Mouse (Mus musculus): ENCODE measurements around the gene 4930519P11Rik. TPM values are rescaled to one million over a fixed set of nuclear protein-coding genes. Genes with fewer than 3 reads are reported as not detected.

Gene 4930519P11Rik
- polyA plus RNA-seq, 1 experiment, result not detected

GRCm38 (mm10) chr2:154565562-154565961 lies 47.7 kb downstream of the 4930519P11Rik start:
- DNase-seq (ENCODE audit: low read depth, low spot score), result no peak
- WGBS, result 92% methylated on average over 3 of the region's 3 CpGs

- no peak for DNase-seq (ENCODE audit: low read depth, low spot score)
- WGBS, result 88% methylated on average over 22 of the region's 22 CpGs
Measured at GRCm38 (mm10) chr2:154563612-154564170, 49.5 kb downstream of the 4930519P11Rik start.

Other genes with a start within 250 kb of the 4930519P11Rik start
- gene Cdk5rap1, start 240.4 kb downstream of the 4930519P11Rik start, polyA plus RNA-seq (2012; rRNA removed), result 10.7 and 12.1 TPM in 2 replicates
- 9.9 and 13.8 TPM in 2 replicates for gene Snta1, start 205.3 kb downstream of the 4930519P11Rik start, polyA plus RNA-seq (2012; rRNA removed)
- 5.9 and 11.6 TPM in 2 replicates for gene Cbfa2t2, start 177.0 kb downstream of the 4930519P11Rik start, polyA plus RNA-seq (2012; rRNA removed)
- gene 1700003F12Rik, start 66.4 kb downstream of the 4930519P11Rik start, polyA plus RNA-seq (2012; rRNA removed), result not detected in 2 replicates
- gene Actl10, start 61.7 kb downstream of the 4930519P11Rik start, polyA plus RNA-seq (2012; rRNA removed), result not detected in 2 replicates
- 0.64 and 0.83 TPM in 2 replicates for gene Necab3, start 54.5 kb downstream of the 4930519P11Rik start, polyA plus RNA-seq (2012; rRNA removed)
- gene E2f1, start 43.5 kb downstream of the 4930519P11Rik start, polyA plus RNA-seq (2012; rRNA removed), result 9.2 and 9.5 TPM in 2 replicates
- 22.7 and 26.2 TPM in 2 replicates for gene Pxmp4, start 9.7 kb downstream of the 4930519P11Rik start, polyA plus RNA-seq (2012; rRNA removed)
- 3.2 and 4.4 TPM in 2 replicates for gene Zfp341, start 140 bp downstream of the 4930519P11Rik start, polyA plus RNA-seq (2012; rRNA removed)
- 187 and 196 TPM in 2 replicates for gene Chmp4b, start 38.3 kb upstream of the 4930519P11Rik start, polyA plus RNA-seq (2012; rRNA removed)
- gene Gm14214, start 156.6 kb upstream of the 4930519P11Rik start, polyA plus RNA-seq (2012; rRNA removed), result not detected in 2 replicates
- gene Raly, start 177.7 kb upstream of the 4930519P11Rik start, polyA plus RNA-seq (2012; rRNA removed), result 205 and 206 TPM in 2 replicates
- 0.36 and 2.5 TPM in 2 replicates for gene a, start 178.0 kb upstream of the 4930519P11Rik start, polyA plus RNA-seq (2012; rRNA removed)